Mouse (Mus musculus): ENCODE measurements around the gene Clcf1.
"Not testable (repeated sequence)": the region's sequence is repeated elsewhere in the genome, so short reads cannot be mapped to it uniquely, and the experiment has no call there.

The Clcf1 gene

DNA sequence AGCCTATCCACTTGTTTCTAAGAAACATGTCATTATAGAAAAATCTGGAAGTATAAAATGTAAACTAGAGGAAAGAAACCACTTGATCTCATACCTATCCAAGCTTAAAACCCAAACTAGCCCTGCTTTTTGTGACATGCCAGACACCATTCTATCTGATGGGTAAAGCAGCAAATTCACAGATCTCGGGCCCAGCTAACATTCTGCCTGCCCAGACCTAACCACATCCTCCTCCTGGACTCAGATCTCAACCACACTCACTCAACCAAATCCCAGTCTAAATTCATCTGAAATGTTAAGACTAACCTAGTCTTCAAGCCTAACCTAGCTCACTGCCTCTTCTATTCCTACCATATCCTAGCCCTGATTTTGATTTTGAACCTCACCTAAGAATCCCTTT is 4.7 kb downstream of the Clcf1 start:
- no peak for DNase-seq (ENCODE audit: low spot score)

DNA sequence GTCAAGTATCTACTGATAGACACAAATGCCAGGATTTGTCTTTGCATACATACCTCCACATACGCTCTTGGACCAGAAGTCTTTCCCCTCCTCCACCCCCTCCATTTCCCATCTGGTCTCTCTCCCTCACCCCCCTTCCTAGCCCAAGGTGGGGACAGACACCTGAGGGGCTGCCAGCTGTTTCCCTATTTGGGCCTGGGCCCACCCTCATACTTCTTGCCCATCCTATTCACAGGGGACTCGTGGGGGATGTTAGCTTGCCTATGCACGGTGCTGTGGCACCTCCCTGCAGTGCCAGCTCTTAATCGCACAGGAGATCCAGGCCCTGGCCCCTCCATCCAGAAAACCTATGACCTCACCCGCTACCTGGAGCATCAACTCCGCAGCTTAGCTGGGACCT is 5.9 kb downstream of the Clcf1 start:
- no peak for DNase-seq (ENCODE audit: low spot score)

DNA sequence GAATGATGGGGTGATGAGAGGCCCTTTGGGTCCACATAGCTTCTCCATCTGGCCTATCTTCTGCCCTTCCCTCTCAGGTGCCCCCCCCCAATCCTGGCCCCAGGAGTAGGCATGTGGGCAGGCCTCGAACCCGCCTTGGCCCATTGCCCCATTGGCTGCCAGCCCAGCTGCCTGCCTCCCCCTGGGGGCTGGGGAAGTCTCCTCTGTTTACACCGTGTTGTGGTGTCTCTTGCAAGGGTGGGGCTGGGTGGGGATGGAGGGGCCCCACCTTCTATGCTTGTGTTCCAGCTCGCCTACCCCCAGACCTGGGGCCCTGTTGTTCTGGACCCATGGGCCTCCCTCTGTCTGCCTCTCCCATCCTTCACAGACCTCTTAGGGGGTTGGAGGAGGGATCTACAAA is 6.4 kb downstream of the Clcf1 start:
- no peak for DNase-seq (ENCODE audit: low spot score)

DNA sequence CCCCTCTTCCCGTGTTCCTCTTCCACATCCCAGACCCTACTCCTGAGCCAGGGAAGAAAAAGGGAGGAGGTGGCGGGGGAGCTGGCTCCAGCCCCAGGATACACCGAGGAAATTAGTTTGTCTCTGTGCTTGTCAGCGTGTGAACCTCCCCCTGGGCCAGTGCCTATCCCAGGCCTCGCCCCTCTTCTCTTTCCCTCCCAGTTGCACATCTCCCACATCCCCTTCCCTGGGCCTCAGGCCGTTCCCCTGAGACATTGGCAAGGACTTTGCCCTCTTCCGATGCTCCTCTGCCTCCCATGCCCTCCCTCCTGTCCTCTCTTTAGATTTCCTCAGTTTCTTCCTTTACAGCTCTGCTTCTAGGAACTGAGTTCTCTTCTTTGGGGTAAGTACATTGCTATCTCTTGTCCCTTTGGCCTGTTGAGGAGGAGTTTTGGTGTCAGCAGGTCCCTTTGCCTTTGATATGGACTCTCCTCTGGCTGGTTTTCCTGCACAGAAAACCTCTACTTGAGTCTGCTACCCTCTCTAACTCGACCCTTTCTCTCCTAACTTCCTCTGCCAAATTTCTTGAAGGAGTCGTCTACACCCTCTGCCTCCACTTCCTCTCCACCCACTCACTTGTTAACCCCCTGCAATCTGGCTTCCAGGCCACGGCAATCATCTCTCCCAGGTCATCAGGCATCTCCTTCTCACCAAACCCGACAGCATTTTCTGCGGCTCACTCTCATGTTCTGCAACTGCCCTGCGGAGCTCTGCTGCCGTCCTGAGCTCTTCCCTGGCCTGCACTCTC is 7.1 kb downstream of the Clcf1 start:
- DNase-seq (ENCODE audit: low spot score): no peak

DNA sequence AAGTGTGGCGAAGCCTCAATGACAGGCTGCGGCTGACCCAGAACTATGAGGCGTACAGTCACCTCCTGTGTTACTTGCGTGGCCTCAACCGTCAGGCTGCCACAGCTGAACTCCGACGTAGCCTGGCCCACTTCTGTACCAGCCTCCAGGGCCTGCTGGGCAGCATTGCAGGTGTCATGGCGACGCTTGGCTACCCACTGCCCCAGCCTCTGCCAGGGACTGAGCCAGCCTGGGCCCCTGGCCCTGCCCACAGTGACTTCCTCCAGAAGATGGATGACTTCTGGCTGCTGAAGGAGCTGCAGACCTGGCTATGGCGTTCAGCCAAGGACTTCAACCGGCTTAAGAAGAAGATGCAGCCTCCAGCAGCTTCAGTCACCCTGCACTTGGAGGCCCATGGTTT is 8.1 kb downstream of the Clcf1 start:
- no peak for DNase-seq (ENCODE audit: low spot score)

DNA sequence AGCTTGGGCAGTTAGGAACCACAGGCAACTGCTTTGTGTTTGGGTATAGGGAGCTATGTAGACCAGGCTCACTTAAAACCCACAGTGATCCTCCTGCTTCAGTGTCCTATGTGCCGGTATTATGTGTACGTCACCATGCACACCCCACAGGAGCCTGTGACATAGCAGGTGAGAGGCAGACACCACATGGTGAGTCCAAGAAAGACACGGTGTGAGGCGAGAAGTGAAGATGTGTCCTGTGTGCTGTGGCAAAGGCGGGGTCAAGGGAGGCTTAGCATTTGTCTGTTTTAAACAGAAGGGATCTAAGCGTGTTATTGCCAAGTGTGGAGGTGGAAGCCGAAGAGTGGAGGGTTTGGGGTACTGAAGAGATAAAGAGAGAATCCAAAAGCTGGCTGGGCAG is 12.7 kb downstream of the Clcf1 start:
- DNase-seq (ENCODE audit: low spot score): no peak

DNA sequence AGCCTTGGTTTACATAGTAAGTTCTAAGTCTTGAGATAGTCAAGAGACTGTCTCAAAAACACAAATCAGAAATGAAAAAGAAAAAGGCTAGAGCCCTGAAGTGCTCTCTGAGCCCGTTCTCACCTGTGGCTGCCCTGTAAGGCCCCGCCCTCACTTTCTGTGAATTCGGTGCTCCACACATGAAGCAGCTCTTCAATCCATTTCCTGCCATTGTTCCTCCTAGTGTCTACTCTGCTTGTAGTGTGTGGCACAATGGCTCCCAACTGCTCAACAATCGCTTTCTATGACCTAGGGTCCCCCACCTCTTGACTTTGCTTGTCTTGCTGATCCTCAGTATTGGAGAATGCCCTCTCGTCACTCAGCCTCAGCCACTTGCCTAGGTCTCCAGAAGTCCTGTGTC is 13.4 kb downstream of the Clcf1 start:
- DNase-seq (ENCODE audit: low spot score): no peak

DNA sequence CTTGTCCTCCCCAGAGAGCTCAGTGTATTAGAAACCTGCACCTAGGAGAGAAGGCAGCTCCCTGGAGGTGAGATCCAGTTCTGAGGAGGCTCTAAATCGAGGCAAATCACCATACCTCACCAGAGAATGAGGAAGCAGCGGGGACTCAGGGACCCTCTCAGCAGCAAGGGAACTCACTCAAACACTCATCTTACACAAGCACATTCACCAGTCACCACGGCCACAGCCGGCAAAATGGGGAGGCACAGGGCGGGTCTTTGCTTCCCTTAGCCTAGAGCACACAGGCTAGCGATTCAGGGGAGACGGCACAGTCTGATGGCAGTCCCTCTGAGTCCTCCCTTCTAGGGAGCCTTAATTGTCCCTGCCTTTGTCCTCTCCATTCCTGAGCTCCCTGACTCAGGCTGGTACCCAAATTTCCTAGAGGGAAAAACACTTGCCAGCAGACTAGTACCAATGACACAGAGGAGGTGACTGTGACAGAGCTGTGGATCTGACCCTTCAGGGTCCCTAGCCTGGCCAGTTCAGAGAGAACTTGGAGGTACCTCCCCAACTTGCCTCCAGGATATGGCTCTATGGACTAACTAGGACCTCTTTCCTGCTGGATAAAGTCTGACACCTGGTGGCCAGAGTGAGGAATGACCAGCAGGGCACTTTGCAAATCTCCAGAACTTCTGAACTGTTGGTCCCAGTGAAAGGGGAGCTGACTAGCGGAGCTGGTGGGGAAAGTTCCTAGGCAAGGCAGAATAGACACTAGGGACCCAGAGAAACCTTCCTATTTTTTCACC is 14.0 kb downstream of the Clcf1 start:
- peak; percentile 68 for DNase-seq (ENCODE audit: low spot score)

DNA sequence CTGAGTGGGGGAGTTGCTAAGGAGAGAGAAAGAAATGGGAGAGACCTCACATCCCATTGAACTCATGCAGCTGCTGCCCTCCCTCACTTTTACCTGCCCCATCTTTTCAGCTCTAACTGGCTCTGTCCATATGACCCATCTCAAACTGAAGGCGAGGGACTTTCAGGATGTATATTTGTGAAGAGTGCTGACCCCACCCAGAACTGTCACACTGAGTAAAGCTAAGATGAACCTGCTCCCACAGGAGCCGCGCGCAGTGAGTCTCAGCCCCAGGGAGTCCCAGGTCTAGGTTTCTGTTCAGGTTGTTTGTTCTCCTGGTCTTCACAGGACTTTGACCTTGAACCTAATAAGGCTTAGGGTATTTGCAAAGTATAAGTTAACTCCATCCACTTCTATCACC is 14.9 kb downstream of the Clcf1 start:
- DNase-seq (ENCODE audit: low spot score): no peak

DNA sequence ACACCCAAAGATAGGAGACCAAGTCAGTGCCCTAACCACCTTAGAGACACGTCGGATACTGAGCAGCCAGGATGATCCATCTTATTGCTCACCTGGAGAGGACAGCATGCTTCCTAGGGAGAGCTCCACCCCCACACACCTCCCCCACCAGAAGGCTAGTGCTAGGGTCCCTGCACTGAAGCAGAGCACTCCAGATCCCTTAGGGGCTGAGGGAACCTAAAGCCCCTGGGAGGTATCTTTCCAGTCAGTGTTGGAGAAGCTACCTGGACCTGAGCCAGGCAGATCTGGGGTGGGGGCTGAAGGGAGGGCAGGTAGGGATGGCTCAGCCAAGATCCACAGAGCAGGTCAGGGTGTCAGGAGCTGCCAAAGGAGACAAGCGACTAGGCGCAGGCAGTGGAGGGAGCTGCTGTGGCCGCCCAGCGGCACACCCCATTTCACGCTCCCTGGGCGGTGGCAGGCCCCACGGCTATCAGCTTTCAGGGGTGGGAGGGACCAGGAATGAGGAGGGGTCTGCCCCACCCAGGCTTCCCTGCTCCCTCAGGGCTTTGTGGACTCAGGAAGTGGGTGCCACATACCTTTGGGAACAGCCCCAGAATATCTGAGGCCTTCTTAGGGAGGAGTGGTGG is 15.5 kb downstream of the Clcf1 start:
- no peak for DNase-seq (ENCODE audit: low spot score)

DNA sequence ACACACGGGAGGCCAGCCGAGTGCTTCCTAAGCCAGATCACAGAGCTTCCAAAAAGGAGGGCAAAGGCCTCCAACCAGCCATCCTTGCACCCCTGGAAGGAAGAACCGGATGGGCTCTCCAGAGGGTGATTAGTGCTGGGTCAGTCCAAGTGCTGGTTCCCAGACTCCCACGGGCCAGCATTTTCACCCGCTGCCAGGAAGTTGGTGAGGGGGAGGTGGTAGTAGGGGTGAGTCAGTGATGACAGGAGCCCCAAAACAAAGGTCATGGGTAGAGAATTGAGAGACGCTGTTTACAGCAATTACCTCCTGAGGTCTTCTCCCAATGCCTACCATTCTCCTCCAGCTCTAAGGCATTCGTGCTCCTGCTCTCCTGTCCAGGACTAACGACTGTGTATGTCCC is 16.4 kb downstream of the Clcf1 start:
- no peak for DNase-seq (ENCODE audit: low spot score)

DNA sequence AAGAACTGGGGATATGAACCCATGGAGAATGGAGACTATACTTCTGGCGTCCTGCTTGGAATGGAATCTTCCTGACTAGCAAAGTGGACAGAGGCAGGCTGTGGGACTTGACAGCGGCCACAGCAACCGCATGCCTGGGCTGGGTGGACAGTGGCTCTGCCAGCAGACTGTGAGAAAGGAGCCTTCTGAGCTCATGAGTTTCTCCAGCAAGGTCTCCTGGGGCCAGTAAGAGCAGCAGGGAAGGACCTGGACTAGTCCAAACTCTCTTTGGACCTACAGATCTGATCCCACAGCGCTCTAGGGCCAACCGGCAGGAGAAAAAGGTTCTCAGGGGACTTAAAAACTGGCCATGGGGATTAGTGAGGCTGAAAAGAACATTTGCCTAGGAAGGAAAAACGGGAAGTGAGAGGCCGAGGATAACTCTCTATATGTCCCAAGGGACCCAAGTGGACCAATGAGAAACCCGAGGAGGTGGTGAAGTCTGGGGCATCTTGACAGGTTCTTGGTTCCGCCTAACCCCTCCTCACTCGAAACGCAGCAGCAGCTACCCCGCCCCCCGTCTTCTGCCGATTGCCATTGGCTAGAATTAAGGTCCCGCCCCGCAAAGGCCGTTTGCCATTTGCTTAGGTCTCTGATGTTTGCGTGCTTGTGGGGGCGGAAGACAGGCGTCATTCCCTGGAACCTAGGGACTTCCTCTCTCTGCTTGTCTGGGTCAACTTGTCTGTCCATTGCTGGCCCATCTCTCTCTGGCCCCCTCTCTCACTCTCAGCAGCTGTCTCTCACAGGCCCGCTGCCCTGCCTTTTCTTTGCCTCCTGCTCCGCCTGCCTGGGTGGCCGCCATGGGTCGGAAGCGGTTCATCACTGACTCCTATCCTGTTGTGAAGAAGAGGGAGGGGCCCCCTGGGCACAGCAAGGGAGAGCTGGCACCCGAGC is 17.5 kb downstream of the Clcf1 start, which contains the start of gene Pold4:
TSS of gene Pold4 (plus strand) at position 647 of the 933 bp plus-strand sequence.
- DNase-seq (ENCODE audit: low spot score): peak; percentile 92

DNA sequence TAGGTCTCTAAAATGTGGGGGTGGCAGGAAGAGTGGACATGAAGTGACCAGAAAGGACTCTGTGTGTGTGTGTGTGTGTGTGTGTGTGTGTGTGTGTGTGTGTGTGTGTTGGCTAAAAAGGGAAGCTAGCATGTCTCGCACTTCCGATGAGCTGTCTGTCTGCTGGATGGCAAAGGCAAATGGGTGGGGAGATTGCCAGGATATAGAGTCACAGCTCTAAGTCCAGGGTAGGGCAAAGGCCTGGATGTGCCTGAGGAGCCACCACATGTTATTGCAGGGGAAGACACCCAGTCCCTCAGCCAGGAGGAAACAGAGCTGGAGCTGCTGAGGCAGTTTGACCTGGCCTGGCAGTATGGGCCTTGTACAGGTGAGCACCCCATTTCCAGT is 18.1 kb downstream of the Clcf1 start:
- no peak for DNase-seq (ENCODE audit: low spot score)

DNA sequence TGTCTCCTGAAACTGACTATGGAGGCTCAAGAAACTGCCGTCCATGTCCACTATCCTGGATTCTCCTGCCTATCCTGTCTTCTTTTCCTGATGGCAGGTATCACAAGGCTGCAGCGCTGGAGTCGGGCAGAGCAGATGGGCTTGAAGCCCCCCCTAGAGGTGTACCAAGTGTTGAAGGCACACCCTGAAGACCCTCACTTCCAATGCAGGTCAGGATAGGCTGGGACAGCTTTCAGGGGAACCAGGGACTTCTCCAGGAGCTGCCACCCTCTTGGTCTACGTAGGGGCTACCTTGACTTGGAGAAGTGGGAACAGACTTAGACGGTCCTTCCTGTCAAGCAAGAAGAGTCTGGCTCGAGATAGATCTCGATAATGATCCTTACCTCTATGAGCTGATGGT is 18.6 kb downstream of the Clcf1 start:
- DNase-seq (ENCODE audit: low spot score): no peak

DNA sequence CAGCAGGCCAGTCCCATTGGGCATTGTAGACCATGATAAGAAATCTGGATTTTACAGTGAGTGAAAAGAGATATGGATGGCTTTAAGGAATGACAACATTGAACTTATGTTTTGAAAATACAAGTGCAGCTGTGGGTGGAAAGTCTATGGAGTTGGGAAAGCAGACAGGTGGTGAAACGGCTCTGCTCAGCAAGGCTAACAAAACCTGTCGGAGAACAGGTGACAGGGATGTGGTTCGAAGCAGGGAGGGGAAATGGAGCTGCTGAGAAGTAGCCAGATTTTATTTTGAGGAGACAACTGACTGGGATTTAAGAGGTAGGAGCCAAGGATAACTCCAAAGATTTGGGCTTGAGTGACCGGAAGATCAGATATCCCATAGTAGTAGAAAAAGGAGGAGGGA is 20.5 kb downstream of the Clcf1 start:
- no peak for DNase-seq (ENCODE audit: low spot score)

DNA sequence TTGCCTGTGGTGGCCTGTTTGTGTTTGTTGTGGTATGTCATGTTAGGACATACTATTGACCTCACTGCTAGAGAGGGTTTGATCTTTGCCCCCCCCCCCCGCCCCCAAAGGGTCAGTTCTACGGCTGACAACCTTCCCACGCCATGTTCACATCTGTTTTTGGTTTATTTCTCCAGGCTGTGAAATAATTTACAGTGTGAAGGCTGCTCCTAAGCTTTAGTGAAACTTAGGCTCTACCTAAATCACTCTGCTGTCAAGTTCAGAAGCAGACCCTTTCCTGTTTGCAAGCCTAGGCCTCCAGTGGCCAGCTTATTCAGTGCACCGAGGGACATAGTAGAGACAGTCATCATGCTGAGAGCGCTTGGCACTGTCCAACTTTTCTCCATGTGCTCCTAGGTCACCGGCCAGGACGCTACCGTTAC is 26.2 kb downstream of the Clcf1 start:
- DNase-seq (ENCODE audit: low spot score): no peak

DNA sequence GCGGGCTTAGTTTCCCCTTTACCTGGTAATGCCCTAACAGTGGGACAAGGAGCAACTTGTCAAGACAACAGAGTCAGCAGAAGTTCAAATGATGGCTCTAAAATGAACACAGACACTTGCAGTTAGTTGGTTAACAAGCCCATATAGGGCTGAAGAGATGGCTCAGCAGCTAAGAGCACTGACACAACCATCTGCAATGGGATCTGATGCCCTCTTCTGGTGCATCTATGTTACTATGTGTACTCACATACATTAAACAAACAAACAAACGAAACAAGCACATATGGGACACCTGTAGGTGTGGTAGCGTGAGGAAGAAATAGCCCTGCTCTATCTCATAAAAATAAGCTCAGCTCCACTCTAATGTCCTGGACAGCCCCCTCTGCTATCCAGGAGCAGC is 28.4 kb downstream of the Clcf1 start:
- no peak for DNase-seq (ENCODE audit: low spot score)

DNA sequence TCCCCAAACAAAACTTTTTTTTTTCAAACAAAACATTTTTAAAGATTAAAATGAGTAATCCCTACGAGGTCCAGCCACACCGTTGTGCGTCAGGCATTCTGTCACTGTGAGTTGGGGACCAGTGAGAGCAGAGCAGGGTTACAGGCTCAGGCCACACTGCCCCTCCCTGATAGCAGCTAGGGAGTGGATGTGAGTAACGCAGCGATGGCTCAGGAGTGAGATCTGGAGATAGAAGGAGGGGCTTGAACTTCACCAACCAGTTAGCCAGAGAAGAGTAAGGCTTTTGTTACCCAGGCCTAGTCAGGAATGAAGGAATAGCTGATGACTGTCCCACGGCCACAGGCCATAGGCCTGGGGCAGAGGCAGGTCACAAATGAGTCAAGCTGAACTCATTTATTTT is 30.7 kb downstream of the Clcf1 start:
- DNase-seq (ENCODE audit: low spot score): no peak

DNA sequence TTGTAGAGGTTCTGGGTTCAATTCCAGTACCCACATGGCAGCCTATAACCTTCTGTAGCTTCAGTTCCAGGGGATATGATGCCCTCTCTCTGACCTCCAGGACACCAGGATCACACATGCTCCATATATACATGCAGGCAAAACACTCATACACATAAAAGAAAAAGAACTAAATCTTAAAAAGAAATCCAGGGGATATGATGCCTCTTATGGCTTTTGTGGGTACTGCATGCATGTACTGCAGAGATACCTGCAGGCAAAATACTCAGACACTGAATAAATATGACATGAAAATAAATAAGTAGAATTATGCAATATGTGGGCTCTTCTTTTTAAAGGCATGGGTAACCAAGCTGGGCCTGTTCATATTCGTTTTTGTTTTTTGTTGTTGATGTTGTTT is 33.0 kb downstream of the Clcf1 start:
- DNase-seq (ENCODE audit: low spot score): no peak

DNA sequence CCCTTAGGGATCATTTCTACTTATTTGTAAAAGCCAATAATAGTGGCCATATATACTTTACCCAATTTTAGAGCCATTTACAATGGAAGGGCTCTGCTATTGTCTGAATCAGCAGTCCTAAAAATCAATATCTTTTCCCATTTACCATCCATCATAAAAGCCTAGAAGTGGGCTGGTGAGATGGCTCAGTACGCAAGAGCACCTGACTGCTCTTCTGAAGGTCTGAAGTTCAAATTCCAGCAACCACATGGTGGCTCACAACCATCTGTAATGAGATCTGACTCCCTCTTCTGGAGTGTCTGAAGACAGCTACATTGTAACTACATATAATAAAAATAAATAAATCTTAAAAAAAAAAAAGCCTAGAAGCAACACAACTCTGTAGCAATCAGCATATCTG is 34.6 kb downstream of the Clcf1 start:
- DNase-seq (ENCODE audit: low spot score): not testable (repeated sequence)

DNA sequence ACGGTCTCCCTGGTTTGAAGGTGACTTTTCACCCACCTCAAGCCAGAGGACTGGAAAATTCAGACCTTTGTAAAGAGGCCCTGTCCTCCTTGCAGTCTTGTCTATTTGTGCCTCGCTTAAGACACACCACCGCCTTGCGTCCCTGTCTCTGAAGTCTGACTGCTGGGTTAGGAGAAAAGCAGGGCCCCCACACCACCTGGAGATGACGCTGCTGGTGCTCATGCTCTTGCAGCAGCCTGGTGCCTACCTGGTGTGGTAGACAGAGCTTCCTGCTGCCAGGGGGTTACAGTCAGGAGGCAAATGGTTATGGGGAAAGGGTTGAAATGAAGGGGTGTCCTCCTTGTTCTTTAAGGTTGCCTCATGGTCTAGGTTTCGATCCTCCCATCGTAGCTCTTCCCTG is 40.2 kb downstream of the Clcf1 start:
- DNase-seq (ENCODE audit: low spot score): no peak

DNA sequence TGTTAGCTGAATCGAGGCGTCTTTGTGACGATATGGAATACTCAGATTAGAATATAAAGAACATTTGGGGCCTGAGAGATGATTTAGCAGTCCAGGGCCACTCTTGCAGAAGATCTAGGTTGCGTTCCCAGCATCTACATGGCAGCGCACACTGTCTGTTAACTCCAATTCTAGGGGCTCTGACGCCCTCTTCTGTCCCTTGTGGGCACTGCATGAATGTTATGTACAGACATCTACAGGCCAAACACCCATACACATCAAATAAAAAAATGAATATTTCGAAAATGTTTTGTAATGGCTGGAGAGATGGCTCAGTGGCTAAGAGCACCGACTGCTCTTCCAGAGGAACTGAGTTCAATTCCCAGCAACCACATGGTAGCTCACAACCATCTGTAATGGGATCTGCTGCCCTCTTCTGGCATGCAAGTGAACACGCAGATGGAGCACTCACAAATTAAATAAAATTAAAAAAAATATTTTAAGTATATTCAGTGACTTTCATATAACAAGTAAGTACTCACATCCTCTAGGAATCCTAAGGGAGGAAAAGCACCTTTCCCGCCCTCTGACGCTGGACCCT is 41.6 kb downstream of the Clcf1 start:
- no peak for DNase-seq (ENCODE audit: low spot score)

Measured in urinary bladder, postnatal 25 days (tissue).